Mouse (Mus musculus): ENCODE measurements around the gene Pno1. TPM values are rescaled to one million over a fixed set of nuclear protein-coding genes. Genes with fewer than 3 reads are reported as not detected.

The Pno1 gene
- polyA plus RNA-seq, 1 experiment, result 67.2 TPM

DNA sequence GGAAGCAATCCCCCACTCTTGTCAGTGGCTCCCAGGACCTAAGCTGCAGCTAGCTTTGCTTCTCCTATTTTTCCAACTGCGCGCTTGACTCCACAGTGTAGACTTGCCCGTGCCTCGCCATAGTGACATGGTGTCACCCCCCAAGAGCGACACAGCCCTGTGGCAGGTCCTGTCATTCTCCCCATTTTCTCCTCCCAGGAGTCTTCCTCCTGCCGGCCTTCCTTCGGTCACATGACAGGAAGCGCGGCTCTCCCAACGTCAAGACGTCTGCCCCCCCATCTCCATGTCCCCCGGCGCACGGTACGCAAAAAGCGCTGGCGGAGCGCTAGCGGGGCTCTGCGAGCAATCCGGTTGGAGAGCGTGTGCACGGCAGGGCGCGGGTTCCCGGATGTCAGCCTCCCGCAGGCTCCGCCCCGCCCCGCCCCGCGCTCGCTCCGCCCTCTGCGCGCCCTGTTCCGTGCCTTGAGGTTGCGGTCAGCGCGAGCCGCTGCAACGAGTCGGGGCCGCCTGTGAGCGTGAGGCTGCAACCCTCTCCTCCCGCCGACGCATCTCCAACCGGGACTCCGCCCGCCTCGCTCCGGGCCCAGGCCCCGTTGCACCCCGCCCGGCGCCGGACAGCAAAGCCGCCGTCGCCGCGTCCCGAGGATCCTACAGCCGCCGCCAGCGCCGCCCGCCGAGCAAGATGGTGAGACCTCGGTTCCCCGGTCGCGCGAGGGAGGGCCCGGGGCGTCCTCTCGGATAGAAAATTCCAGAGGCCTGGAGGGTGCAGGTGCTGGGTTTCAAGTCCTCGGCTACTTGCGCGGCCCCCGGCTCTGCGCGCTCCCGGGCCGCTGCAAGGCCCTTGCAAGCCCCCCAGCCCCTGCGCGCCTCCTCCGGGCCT, 52.3 kb downstream of the Pno1 start, which contains the start of gene Ppp3r1:
Gene Ppp3r1, plus strand, starts transcription at position 406 of the 880 bp plus-strand sequence.
- peak within 1 kb of the TSS; percentile 85 for H3K27ac ChIP-seq (ENCODE audit: insufficient read depth, low read length)
- peak within 1 kb of the TSS; percentile 91 for H3K4me3 ChIP-seq (ENCODE audit: insufficient read depth, low read length)
- TF ChIP-seq CTCF (IDR thresholded peaks at IDR 0.05; ENCODE audit: borderline replicate concordance, insufficient read depth, low read length) (no peak), POLR2A (IDR thresholded peaks at IDR 0.05; ENCODE audit: low read depth, low read length) (peak; percentile 88)
- peaks cover 2% of the 10 kb centered on the region for H3K4me1 ChIP-seq (ENCODE audit: control insufficient read depth, insufficient read depth, low read length)

Other genes with a start within 250 kb of the Pno1 start
- gene Cnrip1, start 160.0 kb downstream of the Pno1 start, polyA plus RNA-seq (2011; ENCODE audit: insufficient read length, low read depth, missing spikeins), result 19.5 and 25.9 TPM in 2 replicates
- gene Plek, start 159.2 kb downstream of the Pno1 start, polyA plus RNA-seq (2011; ENCODE audit: insufficient read length, low read depth, missing spikeins), result 1.2 and 3.2 TPM in 2 replicates
- 135 and 153 TPM in 2 replicates for gene Ppp3r1, start 52.3 kb downstream of the Pno1 start, polyA plus RNA-seq (2011; ENCODE audit: insufficient read length, low read depth, missing spikeins)
- gene Wdr92, start 29.5 kb downstream of the Pno1 start, polyA plus RNA-seq (2011; ENCODE audit: insufficient read length, low read depth, missing spikeins), result 19.9 and 20.3 TPM in 2 replicates
- gene C1d, start 46.0 kb upstream of the Pno1 start, polyA plus RNA-seq (2011; ENCODE audit: insufficient read length, low read depth, missing spikeins), result 217 and 250 TPM in 2 replicates

All from embryonic fibroblast, embryonic 13.5 days (primary cell).